Mouse (Mus musculus): ENCODE measurements around the gene Apba2. TPM values are rescaled to one million over a fixed set of nuclear protein-coding genes. Genes with fewer than 3 reads are reported as not detected.

The Apba2 gene
- polyA plus RNA-seq, 1 experiment from 2014 or later: 67.6 TPM

DNA sequence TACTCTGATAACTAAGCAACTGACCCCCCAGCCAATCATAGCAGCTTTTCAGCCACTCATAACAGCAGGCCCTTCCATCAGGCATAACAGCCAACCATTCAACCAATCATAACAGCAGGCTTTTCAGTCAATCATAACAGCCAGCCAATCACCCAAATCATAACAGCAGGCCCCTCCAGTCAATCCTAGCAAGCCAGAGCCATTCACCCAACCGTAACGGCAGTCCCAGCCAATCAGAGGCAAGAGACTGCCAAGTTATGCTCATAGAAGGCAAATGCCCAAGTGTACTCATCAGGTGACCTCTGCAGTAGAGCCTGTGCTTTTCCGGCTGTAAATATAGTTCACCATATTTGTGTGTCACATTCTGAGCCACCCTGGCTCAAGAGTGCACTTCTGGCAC lies 85.1 kb downstream of the Apba2 start:
- Histone ChIP-seq H3K4me3 (ENCODE audit: low read depth, low read length) (no peak overlapping the region), H3K27ac (ENCODE audit: low read depth, low read length) (no peak overlapping the region), H3K4me2 (ENCODE audit: low read depth, low read length, severe bottlenecking) (no peak overlapping the region), H3K9me3 (ENCODE audit: control insufficient read depth, low read length) (no peaks in the 10 kb centered on the region; the same call in 1 of the 2 replicates), H3K4me1 (replicated peaks; ENCODE audit: control insufficient read depth, insufficient read depth, low read length) (0 out of 2 replicates have a peak, but pooled peaks cover 2% of the 10 kb centered on the region), H3K36me3 (ENCODE audit: control insufficient read depth, insufficient read depth, low read length) (no peaks in the 10 kb centered on the region), H3K9ac (ENCODE audit: low read length) (no peak overlapping the region), H3K27me3 (ENCODE audit: control insufficient read depth, insufficient read depth, low read length) (no peaks in the 10 kb centered on the region)
- ATAC-seq (replicated peaks; ENCODE audit: low FRiP score): no peak
- WGBS: 96% methylated on average over 3 of the region's 3 CpGs
- DNase-seq (ENCODE audit: low spot score): no peak

DNA sequence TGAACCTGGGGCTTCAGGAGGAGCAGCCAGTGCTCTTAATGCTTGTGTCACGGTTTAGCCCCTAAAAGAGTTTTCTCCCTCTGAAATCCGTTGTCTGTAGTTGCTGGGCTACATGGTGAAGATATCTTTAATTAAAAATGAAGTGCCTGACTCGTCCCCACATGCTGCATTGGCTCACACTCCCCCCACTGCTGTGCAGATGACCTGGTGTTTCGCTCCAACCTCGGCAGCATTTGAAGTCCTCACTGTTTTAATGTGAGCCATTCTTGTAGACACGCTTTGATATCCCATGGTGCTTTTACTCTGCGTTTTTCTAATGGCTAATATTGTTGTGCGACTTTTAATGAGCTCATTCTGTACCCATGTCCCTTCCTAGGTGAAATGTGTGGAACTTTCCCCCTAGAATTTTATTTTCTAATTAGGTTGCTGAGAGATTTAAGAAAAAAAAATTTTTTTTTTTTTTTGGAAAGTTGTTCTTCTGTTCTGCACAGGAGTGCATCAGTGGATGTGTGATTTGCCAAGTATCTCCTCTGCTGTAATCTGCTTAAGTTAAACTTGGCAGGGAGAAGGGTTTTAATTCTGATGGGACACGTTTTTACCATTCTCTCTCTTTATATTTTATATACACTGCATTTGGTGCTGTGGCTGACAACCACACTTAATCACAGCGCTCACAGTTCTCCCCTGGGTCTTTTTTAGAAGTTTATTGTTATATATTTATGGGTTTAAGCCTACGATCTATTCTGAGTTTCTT lies 87.3 kb downstream of the Apba2 start:
- Histone ChIP-seq H3K27ac (ENCODE audit: low read depth, low read length) (no peak overlapping the region), H3K9me3 (ENCODE audit: control insufficient read depth, low read length) (no peaks in the 10 kb centered on the region; the same call in 1 of the 2 replicates), H3K4me1 (replicated peaks; ENCODE audit: control insufficient read depth, insufficient read depth, low read length) (no peaks in the 10 kb centered on the region), H3K27me3 (ENCODE audit: control insufficient read depth, insufficient read depth, low read length) (no peaks in the 10 kb centered on the region), H3K4me3 (ENCODE audit: low read depth, low read length) (no peak overlapping the region), H3K36me3 (ENCODE audit: control insufficient read depth, insufficient read depth, low read length) (no peaks in the 10 kb centered on the region), H3K4me2 (ENCODE audit: low read depth, low read length, severe bottlenecking) (no peak overlapping the region), H3K9ac (ENCODE audit: low read length) (no peak overlapping the region)
- no peak for ATAC-seq (replicated peaks; ENCODE audit: low FRiP score)
- no peak for DNase-seq (ENCODE audit: low spot score)
- WGBS: 65% methylated on average over 11 of the region's 11 CpGs

DNA sequence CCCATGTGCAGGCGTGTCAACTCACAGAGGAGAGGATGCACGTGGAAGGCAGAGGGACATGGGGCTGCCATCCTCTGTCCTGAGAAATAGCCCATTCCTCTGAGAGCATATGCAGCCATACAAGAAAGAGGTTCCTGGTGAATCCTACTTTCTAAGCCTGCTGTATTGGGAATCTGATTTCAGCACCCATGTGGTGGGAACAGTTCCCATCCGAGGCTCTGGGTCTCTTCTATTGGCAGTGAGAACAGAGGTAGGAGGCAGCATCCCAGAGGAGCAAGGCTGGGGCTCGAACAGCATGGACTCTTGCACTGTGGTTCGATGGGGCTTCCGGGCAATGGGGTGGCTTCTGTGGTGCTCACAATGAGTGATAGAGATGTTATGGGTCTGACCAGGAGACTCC lies 93.8 kb downstream of the Apba2 start:
- H3K9ac ChIP-seq (ENCODE audit: low read length): no peak overlapping the region
- WGBS: 77% methylated on average over 6 of the region's 6 CpGs
- no peaks in the 10 kb centered on the region; the same call in 1 of the 2 replicates for H3K9me3 ChIP-seq (ENCODE audit: control insufficient read depth, low read length)
- no peak overlapping the region for H3K4me2 ChIP-seq (ENCODE audit: low read depth, low read length, severe bottlenecking)
- no peaks in the 10 kb centered on the region for H3K27me3 ChIP-seq (ENCODE audit: control insufficient read depth, insufficient read depth, low read length)
- H3K4me1 ChIP-seq (replicated peaks; ENCODE audit: control insufficient read depth, insufficient read depth, low read length): no peaks in the 10 kb centered on the region
- H3K36me3 ChIP-seq (ENCODE audit: control insufficient read depth, insufficient read depth, low read length): no peaks in the 10 kb centered on the region
- DNase-seq (ENCODE audit: low spot score) (no peak), ATAC-seq (replicated peaks; ENCODE audit: low FRiP score) (no peak)
- H3K27ac ChIP-seq (ENCODE audit: low read depth, low read length): no peak overlapping the region
- H3K4me3 ChIP-seq (ENCODE audit: low read depth, low read length): no peak overlapping the region

DNA sequence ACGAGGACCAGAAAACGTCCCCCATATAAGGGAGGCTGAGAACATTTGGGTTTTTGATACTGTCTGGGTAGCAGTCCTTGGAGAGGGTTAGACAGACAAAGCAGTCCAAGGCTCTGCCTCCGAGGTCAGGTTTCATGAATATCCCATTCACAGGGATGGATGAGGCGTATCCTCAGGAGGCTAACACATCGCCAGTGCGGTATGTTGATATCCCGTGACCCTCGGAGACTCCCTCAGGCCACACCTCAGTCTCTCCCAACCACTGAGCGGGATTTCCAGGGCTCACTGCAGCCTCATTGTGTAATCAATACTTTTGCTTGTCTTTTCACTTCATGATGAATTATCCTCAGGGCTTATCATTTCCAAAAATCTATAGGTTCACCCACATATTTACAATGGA lies 95.1 kb downstream of the Apba2 start:
- ATAC-seq (replicated peaks; ENCODE audit: low FRiP score): no peak
- Histone ChIP-seq H3K4me1 (replicated peaks; ENCODE audit: control insufficient read depth, insufficient read depth, low read length) (no peaks in the 10 kb centered on the region), H3K27ac (ENCODE audit: low read depth, low read length) (no peak overlapping the region), H3K4me2 (ENCODE audit: low read depth, low read length, severe bottlenecking) (no peak overlapping the region), H3K36me3 (ENCODE audit: control insufficient read depth, insufficient read depth, low read length) (no peaks in the 10 kb centered on the region), H3K9ac (ENCODE audit: low read length) (no peak overlapping the region), H3K9me3 (ENCODE audit: control insufficient read depth, low read length) (no peaks in the 10 kb centered on the region), H3K4me3 (ENCODE audit: low read depth, low read length) (no peak overlapping the region), H3K27me3 (ENCODE audit: control insufficient read depth, insufficient read depth, low read length) (no peaks in the 10 kb centered on the region)
- WGBS: 86% methylated on average over 9 of the region's 9 CpGs
- no peak for DNase-seq (ENCODE audit: low spot score)

DNA sequence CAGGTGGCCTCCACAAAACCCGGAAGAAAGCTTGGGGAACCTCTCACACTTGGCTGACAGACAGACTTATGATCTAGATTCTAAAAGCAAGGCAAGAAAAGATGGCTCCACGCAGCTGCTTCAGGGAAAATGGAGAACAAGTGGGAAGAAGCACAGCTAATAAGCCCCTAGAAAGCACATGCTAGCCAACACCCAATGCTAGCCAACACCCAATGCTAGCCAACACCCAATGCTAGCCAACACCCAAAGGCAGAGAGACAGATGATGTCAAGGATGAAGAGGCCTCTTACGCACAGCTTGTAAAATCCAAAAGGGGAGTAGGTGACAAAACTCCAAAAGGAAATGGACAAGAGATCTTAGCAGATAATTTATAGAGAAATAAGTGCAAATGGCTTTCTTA lies 108.4 kb downstream of the Apba2 start:
- Histone ChIP-seq H3K27me3 (ENCODE audit: control insufficient read depth, insufficient read depth, low read length) (no peaks in the 10 kb centered on the region), H3K9me3 (ENCODE audit: control insufficient read depth, low read length) (no peaks in the 10 kb centered on the region), H3K27ac (ENCODE audit: low read depth, low read length) (no peak overlapping the region), H3K9ac (ENCODE audit: low read length) (no peak overlapping the region), H3K4me3 (ENCODE audit: low read depth, low read length) (no peak overlapping the region), H3K36me3 (ENCODE audit: control insufficient read depth, insufficient read depth, low read length) (no peaks in the 10 kb centered on the region), H3K4me1 (replicated peaks; ENCODE audit: control insufficient read depth, insufficient read depth, low read length) (no peaks in the 10 kb centered on the region), H3K4me2 (ENCODE audit: low read depth, low read length, severe bottlenecking) (no peak overlapping the region)
- DNase-seq (ENCODE audit: low spot score) (no peak), ATAC-seq (replicated peaks; ENCODE audit: low FRiP score) (no peak)
- 91% methylated on average over 3 of the region's 3 CpGs for WGBS

DNA sequence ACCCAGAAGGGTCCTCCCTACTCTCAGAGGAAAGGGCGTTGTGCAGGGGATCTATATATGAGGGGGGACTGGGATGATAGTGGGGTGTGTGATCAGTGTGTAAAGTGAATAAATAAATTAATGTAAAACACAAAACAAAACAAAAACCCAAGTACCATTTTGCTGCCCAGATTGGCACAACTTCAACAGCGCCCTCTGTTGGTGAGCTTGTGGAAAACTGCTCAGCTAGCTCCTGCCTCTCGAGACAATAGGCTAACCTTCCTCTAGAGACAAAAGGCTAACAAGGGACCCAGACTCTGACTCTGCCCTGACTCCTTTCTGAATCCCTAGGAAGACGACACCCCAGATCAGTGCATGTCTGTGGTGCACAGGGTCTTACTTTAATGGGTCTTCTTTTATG lies 109.4 kb downstream of the Apba2 start:
- H3K4me1 ChIP-seq (replicated peaks; ENCODE audit: control insufficient read depth, insufficient read depth, low read length): no peaks in the 10 kb centered on the region
- WGBS: 68% methylated on average over 4 of the region's 4 CpGs
- H3K27ac ChIP-seq (ENCODE audit: low read depth, low read length): no peak overlapping the region
- DNase-seq (ENCODE audit: low spot score) (no peak), ATAC-seq (replicated peaks; ENCODE audit: low FRiP score) (no peak)
- H3K9ac ChIP-seq (ENCODE audit: low read length): no peak overlapping the region
- no peak overlapping the region for H3K4me3 ChIP-seq (ENCODE audit: low read depth, low read length)
- no peaks in the 10 kb centered on the region for H3K36me3 ChIP-seq (ENCODE audit: control insufficient read depth, insufficient read depth, low read length)
- H3K4me2 ChIP-seq (ENCODE audit: low read depth, low read length, severe bottlenecking): no peak overlapping the region
- no peaks in the 10 kb centered on the region for H3K27me3 ChIP-seq (ENCODE audit: control insufficient read depth, insufficient read depth, low read length)
- H3K9me3 ChIP-seq (ENCODE audit: control insufficient read depth, low read length): no peaks in the 10 kb centered on the region

- Histone ChIP-seq H3K27me3 (ENCODE audit: control insufficient read depth, insufficient read depth, low read length) (no peaks in the 10 kb centered on the region), H3K4me3 (ENCODE audit: low read depth, low read length) (no peak overlapping the region), H3K4me2 (ENCODE audit: low read depth, low read length, severe bottlenecking) (no peak overlapping the region), H3K9ac (ENCODE audit: low read length) (no peak overlapping the region), H3K9me3 (ENCODE audit: control insufficient read depth, low read length) (no peaks in the 10 kb centered on the region), H3K4me1 (replicated peaks; ENCODE audit: control insufficient read depth, insufficient read depth, low read length) (no peaks in the 10 kb centered on the region), H3K36me3 (ENCODE audit: control insufficient read depth, insufficient read depth, low read length) (no peaks in the 10 kb centered on the region), H3K27ac (ENCODE audit: low read depth, low read length) (no peak overlapping the region)
- DNase-seq (ENCODE audit: low spot score) (no peak), ATAC-seq (replicated peaks; ENCODE audit: low FRiP score) (no peak)
- 100% methylated on average over 4 of the region's 4 CpGs for WGBS
Measured at GRCm38 (mm10) chr7:64619261-64619660, 117.8 kb downstream of the Apba2 start.

DNA sequence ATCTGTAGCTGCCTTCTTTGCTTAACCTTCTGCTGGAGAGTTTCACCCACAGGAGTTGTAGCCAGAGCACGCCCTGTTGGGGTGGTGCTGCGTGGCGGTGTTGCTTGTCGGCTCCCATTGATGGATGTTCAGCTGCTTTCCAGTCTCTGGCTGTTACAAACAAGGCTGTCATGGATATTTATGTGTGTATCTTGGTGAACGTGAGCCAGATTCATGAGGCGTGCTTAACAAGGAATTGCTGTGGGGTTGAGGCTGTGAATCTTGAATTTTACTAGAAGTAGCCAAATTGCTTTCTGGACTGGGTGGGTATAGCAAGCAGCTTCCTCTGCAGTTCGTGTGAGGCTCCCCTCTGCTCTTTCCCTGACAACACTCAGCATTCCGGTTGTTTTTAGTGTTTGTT lies 125.0 kb downstream of the Apba2 start:
- 0 out of 2 replicates have a peak, but pooled peaks cover under 1% of the 10 kb centered on the region for H3K4me1 ChIP-seq (replicated peaks; ENCODE audit: control insufficient read depth, insufficient read depth, low read length)
- no peaks in the 10 kb centered on the region for H3K27me3 ChIP-seq (ENCODE audit: control insufficient read depth, insufficient read depth, low read length)
- H3K9ac ChIP-seq (ENCODE audit: low read length): no peak overlapping the region
- no peak for DNase-seq (ENCODE audit: low spot score)
- ATAC-seq (replicated peaks; ENCODE audit: low FRiP score): no peak
- H3K27ac ChIP-seq (ENCODE audit: low read depth, low read length): no peak overlapping the region
- no peak overlapping the region for H3K4me2 ChIP-seq (ENCODE audit: low read depth, low read length, severe bottlenecking)
- 91% methylated on average over 8 of the region's 8 CpGs for WGBS
- H3K36me3 ChIP-seq (ENCODE audit: control insufficient read depth, insufficient read depth, low read length): no peaks in the 10 kb centered on the region
- no peak overlapping the region for H3K4me3 ChIP-seq (ENCODE audit: low read depth, low read length)
- H3K9me3 ChIP-seq (ENCODE audit: control insufficient read depth, low read length): no peaks in the 10 kb centered on the region; the same call in 1 of the 2 replicates

Data from forebrain, embryonic 11.5 days (tissue).